Mouse (Mus musculus): ENCODE measurements at regions not wholly inside any gene's neighbourhood (a gene's known extent, or its start where the extent isn't known, plus 50 kb on each side); places are given as distances from the start of the nearest gene placed in this dataset.
A peak's percentile ranks its signal among the peaks of the same experiment; 100 is the strongest.
"Not testable (repeated sequence)": the region's sequence is repeated elsewhere in the genome, so short reads cannot be mapped to it uniquely, and the experiment has no call there.

GRCm38 (mm10) chr6:99909921-99910320, 183.7 kb upstream of the Prok2 start:
- intact Hi-C loops (cut with DNase I), result loop anchor here (10.0 kb wide), 1 partner anchor 235 kb away; no protein-coding TSS in a partner anchor
- no peak overlapping the region for H3K4me3 ChIP-seq
- H3K27ac ChIP-seq, result no peak overlapping the region
- no peak for DNase-seq (ENCODE audit: extremely low spot score in 1 of 2, low spot score in 2 of 2)
- TF ChIP-seq CTCF (IDR thresholded peaks at IDR 0.05), result no peak

DNA sequence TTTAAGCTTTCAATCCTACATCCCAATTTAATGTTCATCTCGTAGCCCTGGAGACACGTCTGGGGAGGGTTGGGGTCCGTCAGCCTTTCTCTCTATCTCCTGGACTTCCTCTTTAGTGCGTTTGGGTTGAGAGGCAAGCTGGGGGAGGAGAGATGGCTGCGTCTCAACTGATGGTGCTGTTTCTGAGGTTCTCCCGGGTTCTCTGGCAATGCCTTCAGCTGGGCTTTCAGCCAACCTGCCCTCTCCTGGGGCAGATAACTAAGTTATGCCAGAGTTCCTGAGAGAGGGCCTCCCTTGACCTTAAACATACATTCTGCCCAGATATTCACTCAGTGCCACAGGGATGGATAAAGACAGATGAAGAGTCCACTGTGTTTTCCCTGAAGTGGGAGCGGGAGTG, 183.3 kb upstream of the Prok2 start:
- DNase-seq (ENCODE audit: extremely low spot score in 1 of 2, low spot score in 2 of 2), result no peak
- Histone ChIP-seq H3K27ac (no peak overlapping the region), H3K4me3 (no peak overlapping the region)
- intact Hi-C loops (cut with DNase I), result loop anchor here (10.0 kb wide), 1 partner anchor 235 kb away; no protein-coding TSS in a partner anchor
- no peak for TF ChIP-seq CTCF (IDR thresholded peaks at IDR 0.05)

GRCm38 (mm10) chr6:99908066-99908465, 181.9 kb upstream of the Prok2 start:
- Histone ChIP-seq H3K27ac (no peak overlapping the region), H3K4me3 (no peak overlapping the region)
- no peak for DNase-seq (ENCODE audit: extremely low spot score in 1 of 2, low spot score in 2 of 2)
- intact Hi-C loops (cut with DNase I), result loop anchor here (10.0 kb wide), 1 partner anchor 237 kb away; no protein-coding TSS in a partner anchor
- no peak for TF ChIP-seq CTCF (IDR thresholded peaks at IDR 0.05)

- TF ChIP-seq CTCF (IDR thresholded peaks at IDR 0.05), result no peak
- DNase-seq (ENCODE audit: extremely low spot score in 1 of 2, low spot score in 2 of 2), result no peak
- intact Hi-C loops (cut with DNase I), result loop anchor here (2.0 to 10.0 kb wide), 2 partner anchors 240 to 742 kb away; no protein-coding TSS in a partner anchor
- Histone ChIP-seq H3K27ac (no peak overlapping the region), H3K4me3 (no peak overlapping the region)
Observed at GRCm38 (mm10) chr6:99905194-99905593, 179.0 kb upstream of the Prok2 start.

DNA sequence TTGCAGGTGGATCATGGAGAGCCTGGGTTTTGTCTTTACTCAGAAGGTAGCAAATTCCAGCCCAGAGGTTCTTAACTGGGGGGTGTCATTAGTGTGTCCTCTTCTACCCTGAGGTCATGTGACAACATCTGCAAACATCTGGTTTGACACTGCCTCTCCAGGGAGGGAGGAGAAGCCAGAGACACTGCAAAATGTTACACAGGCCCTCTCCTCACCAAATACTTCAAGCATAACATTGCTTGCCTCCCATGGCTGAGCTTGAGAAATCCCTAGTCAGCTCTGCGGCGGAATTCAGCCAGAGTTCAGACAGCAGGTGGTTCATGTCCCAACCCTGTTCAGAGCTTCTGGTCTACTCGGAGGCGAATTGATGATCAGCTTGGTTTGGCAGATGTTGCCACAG, 178.4 kb upstream of the Prok2 start:
- DNase-seq (ENCODE audit: extremely low spot score in 1 of 2, low spot score in 2 of 2), result no peak
- Histone ChIP-seq H3K4me3 (no peak overlapping the region), H3K27ac (no peak overlapping the region)
- intact Hi-C loops (cut with DNase I), result loop anchor here (2.0 to 10.0 kb wide), 3 partner anchors 240 to 742 kb away; partner anchors contain the start of gene Rybp
- no peak for TF ChIP-seq CTCF (IDR thresholded peaks at IDR 0.05)

DNA sequence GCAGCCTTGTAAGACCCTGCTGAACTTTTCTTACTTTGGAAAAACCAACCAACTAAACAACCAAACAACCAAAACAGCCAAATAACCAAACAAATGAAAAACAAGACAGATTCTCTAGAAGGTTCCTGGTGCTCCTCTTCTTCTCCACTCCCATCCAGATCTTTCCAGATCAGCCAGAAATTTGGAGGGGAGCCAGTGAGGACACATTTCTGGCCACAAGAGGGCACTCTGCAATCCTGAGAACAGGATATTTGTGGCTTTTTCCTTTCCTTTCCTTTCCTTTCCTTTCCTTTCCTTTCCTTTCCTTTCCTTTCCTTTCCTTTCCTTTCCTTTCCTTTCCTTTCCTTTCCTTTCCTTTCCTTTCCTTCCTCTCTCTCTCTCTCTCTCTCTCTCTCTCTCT, 177.9 kb upstream of the Prok2 start:
- H3K4me3 ChIP-seq, H3K27ac ChIP-seq: not testable (repeated sequence)
- TF ChIP-seq CTCF (IDR thresholded peaks at IDR 0.05), result peak; percentile 76
- intact Hi-C loops (cut with DNase I), result loop anchor here (2.0 to 10.0 kb wide), 3 partner anchors 241 to 743 kb away; partner anchors contain the start of gene Rybp
- DNase-seq (ENCODE audit: extremely low spot score in 1 of 2, low spot score in 2 of 2), result peak; percentile 66 to 76

DNA sequence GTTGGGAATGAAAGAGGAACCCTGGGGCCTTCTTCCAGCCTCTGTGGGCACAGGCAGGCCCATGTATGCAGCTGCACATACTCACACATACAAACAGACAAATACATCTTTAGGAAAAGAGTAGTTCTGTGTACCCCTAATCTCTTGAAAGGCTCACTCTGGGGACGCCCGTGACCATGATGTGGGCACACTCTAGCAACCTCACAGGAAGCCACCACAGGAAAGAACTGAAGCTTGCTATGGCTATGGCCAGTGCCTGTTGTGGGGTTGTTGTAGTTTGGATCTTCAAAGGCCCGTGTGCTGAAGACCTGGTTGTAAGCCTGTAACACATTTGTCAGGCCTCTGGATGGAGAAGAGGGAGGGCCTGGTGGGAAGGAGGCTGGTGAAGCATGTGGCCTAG, 175.4 kb upstream of the Prok2 start:
- Histone ChIP-seq H3K27ac (no peak overlapping the region), H3K4me3 (no peak overlapping the region)
- no peak for TF ChIP-seq CTCF (IDR thresholded peaks at IDR 0.05)
- intact Hi-C loops (cut with DNase I), result loop anchor here (5.0 to 10.0 kb wide), 2 partner anchors 243 to 386 kb away; partner anchors contain the start of gene Rybp
- DNase-seq (ENCODE audit: extremely low spot score in 1 of 2, low spot score in 2 of 2), result no peak

- no peak overlapping the region for H3K4me3 ChIP-seq
- intact Hi-C loops (cut with DNase I), result loop anchor here (5.0 to 10.0 kb wide), 2 partner anchors 244 to 386 kb away; partner anchors contain the start of gene Rybp
- DNase-seq (ENCODE audit: extremely low spot score in 1 of 2, low spot score in 2 of 2), result no peak
- no peak overlapping the region for H3K27ac ChIP-seq
- no peak for TF ChIP-seq CTCF (IDR thresholded peaks at IDR 0.05)
Observed at GRCm38 (mm10) chr6:99901146-99901545, 175.0 kb upstream of the Prok2 start.

GRCm38 (mm10) chr6:99899704-99900103, 173.5 kb upstream of the Prok2 start:
- Histone ChIP-seq H3K27ac (no peak overlapping the region), H3K4me3 (no peak overlapping the region)
- intact Hi-C loops (cut with DNase I), result loop anchor here (5.0 to 10.0 kb wide), 2 partner anchors 245 to 388 kb away; partner anchors contain the start of gene Rybp
- DNase-seq (ENCODE audit: extremely low spot score in 1 of 2, low spot score in 2 of 2), result no peak
- no peak for TF ChIP-seq CTCF (IDR thresholded peaks at IDR 0.05)

DNA sequence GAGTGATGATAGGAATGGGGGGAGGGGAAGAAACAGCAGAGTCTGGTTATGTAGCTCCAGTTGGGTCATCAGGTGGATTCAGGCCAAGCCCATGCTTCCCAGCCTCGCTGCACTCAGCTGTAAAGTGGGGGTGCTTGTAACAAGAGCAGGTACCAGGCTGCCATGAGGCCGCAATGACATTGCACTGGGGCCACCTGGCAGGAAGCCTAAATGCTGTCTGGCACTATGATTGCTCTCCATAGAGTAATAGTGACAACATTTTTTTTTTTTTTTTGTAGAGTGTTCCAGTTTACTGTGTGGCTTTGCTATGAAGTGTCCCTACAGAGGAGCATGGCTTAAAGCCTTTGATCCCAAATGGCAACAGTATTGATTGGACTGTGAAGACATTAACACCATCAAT, 171.9 kb upstream of the Prok2 start:
- Histone ChIP-seq H3K4me3 (no peak overlapping the region), H3K27ac (no peak overlapping the region)
- intact Hi-C loops (cut with DNase I), result no loop called here
- no peak for DNase-seq (ENCODE audit: extremely low spot score in 1 of 2, low spot score in 2 of 2)
- TF ChIP-seq CTCF (IDR thresholded peaks at IDR 0.05), result no peak

- intact Hi-C loops (cut with DNase I), result no loop called here
- no peak overlapping the region for H3K4me3 ChIP-seq
- no peak for TF ChIP-seq CTCF (IDR thresholded peaks at IDR 0.05)
Observed at GRCm38 (mm10) chr6:99895558-99895957, 169.4 kb upstream of the Prok2 start.

DNA sequence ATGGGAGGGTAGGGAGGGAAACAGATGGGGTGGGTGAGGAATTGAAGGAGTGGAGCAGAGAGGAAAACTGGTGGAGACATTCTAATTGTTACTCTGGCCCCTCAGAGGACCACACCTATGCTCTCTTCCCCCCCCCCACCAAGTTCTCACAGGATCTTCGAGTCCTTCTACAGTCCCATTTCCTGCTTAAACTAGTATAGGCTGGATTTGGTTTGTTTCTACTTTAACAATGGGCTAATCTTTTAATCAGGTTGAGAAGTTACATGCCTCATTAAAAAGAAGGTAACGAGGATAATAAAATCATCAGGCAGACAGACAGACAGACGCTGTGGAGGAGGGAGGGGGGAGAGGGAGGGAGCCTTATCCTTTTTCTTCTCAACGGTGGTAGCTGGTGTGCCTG, 167.7 kb upstream of the Prok2 start:
- TF ChIP-seq CTCF (IDR thresholded peaks at IDR 0.05), result no peak
- Histone ChIP-seq H3K27ac (no peak overlapping the region), H3K4me3 (no peak overlapping the region)
- intact Hi-C loops (cut with DNase I), result no loop called here
- no peak for DNase-seq (ENCODE audit: extremely low spot score in 1 of 2, low spot score in 2 of 2)

More at GRCm38 (mm10) chr6:99895558-99895957, 169.4 kb upstream of the Prok2 start:
- no peak overlapping the region for H3K27ac ChIP-seq
- DNase-seq (ENCODE audit: extremely low spot score in 1 of 2, low spot score in 2 of 2), result no peak

- Histone ChIP-seq H3K27ac (no peak overlapping the region), H3K4me3 (no peak overlapping the region)
- intact Hi-C loops (cut with DNase I), result no loop called here
- DNase-seq (ENCODE audit: extremely low spot score in 1 of 2, low spot score in 2 of 2), result no peak
- TF ChIP-seq CTCF (IDR thresholded peaks at IDR 0.05), result no peak
Observed at GRCm38 (mm10) chr6:99892204-99892603, 166.0 kb upstream of the Prok2 start.

Data from left cerebral cortex, adult 2 months (tissue).